Mouse (Mus musculus): Measurements from ENCODE around the gene Szrd1.

The Szrd1 gene

DNA sequence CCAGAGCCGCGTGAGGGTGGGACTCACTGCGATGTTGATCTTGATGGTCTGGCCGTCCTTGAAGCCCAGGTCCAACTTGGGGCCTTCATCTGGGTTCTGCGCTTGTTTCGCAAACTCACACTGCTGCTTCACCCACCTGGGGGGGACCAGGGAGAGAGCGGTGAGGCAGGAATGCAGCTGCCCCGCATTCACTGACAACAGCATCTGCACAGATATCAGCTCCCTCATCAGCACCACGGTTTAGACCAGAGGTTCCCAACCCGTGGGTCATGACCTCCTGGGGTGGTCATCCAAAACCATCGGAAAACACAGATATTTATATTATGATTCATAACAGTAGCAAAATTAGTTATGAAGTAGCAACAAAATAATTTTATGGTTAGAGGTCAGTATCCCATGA, 67.1 kb downstream of the Szrd1 start:
- CTCF ChIA-PET = no interaction called here

DNA sequence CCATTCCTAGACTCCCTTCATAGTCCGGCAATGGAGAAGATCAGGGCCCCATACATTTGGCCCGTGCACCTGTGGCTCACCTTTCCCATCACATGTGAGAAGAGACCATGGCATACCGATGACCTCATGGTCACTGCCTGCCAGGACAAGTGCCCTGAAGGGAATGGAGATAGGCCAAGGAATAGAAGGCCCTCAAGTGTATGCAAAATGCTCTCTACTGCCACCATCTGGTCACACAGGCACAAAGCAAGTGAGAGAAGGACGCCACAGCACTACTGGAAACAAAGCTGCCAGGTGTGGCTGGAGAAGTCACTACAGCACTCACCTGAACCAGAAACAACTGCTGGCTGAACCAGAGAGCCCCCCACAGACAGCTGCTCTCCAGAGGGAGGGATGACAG, 69.8 kb downstream of the Szrd1 start:
- CTCF ChIA-PET = no interaction called here

DNA sequence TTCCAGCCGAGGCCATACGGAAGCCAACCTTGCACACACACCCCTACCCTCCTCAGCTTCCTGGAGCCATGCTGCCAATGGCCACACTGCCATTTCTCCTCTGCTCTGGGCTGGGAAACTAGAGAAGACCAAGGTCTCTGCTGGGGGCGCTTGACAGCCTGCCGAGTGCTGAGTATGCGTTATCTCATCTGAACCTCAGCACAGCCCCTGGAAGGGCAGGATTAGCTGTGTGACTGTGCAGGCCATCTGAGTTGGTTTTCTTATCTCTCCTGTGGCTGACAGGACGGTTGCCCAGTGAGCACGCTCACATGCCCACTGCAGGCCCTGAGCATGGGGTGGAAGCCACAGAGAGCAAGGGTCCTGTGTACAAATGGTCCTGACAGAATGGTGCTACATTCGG, 70.9 kb downstream of the Szrd1 start:
- CTCF ChIA-PET = interaction anchor here (1.2 to 1.3 kb wide), 2 partner anchors 9 to 102 kb away, joined by 3 to 4 read pairs; no protein-coding TSS in a partner anchor

DNA sequence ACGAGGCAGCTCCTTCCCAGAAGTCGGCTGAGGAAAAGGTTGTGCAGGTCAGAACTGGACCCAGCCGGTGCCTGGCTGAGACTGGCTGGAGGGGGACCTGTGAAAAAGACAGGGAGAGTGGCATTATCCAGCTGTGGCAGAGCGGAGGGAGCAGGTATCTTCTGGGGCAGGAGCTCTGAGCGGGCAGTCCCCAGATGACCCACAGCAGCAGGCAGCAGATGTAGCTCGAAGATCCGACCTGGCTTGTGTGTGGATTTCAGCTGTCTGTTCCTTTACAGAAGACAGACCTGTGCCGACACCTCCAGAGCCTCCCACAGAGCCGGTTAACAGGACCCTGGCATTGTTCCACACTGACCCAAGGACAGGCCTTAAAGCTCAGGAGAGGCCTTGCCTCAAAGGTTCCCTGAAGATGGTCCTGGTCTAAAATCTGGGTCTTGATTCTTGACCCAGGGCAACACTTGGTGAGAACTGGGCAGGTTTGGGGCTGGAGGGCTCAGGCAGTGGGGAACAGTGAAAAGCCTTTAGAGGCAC, 72.0 kb downstream of the Szrd1 start:
- CTCF ChIA-PET = interaction anchor here (1.2 to 1.3 kb wide), 2 partner anchors 10 to 101 kb away, joined by 3 to 4 read pairs; no protein-coding TSS in a partner anchor

DNA sequence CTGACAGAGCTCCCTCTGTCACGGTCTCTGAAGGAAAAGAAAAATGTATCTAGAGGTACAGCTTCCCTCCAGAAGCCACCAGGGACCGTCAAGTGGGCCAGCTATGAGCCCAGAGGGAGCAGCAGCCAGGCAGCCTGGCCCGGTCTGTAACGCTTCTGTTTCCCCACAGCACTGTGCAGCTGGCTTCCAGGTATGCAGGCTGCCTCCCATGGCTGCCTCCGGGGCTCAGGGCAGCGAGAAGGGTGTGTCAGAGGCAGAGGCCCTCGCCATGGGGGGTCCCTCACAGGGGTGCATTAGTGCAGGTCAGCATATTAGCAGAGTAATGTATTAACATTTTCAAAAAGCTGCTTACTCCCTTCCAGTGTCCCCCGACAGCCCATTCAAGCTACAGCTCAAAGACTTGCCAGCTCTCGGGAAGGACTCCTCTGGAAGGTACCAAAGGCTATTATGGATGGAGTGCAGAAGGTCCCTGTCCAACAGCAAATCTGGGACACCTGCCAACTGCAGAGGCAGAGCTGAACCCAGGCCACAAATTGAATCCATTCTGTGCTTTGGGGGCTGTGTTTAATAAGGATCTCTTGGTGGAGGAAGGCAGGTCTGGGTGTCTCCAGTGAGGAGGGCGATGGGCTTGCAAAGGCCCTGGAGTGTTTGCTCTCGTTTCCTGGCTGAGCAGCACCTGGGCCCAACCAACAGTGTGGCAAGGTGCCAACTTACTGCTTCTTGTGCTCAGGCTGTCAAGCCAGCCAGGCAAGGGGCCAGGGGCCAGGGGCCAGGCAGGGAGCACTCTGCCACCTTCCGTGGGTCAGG, 72.7 kb downstream of the Szrd1 start:
- CTCF ChIA-PET = no interaction called here

DNA sequence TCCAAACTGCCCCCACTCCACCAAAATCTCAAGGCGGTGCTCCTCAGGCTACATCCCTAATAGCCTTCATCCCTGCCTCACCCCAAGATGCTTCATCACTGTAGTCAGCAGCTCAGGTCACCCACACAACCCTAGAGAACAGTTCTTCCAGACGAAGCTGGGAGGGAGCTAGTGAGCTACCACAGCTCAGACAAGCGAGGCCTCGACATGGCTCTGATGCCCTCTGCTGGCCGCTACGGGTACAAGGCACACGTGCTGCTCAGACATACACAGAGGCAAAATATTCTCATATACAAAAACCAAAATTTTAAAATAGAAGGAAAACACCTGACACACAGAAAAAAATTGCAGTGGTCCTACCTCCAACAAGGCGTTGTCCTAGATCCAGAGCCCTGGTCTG, 74.5 kb downstream of the Szrd1 start:
- CTCF ChIA-PET = no interaction called here

DNA sequence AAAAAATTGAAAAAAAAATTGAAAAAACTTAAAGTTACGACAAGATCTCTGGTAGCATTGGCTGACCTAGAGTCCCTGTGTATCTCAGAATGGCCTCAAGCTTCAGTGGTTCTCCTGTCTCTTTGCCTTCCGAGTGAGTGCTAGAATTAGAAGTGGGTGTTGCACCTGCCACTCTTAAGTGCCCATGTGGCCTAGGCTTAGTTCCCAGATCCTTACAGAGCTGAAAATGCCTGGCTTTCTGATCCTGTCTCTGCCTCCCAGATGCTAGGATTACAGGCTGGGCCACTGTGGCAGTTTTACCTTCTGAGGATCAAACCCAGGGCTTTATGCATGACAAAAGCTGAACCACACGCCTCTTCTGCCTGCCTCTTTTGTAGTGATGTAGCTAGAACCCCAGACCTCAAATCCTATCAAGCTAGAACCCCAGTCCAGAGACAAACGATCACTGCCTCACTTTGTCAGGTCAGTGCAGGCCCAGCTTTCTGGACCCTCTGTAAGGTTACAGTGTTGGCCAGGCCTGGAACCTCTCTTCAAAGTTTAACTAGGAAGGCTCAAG, 75.4 kb downstream of the Szrd1 start:
- CTCF ChIA-PET = interaction anchor here (1.0 kb wide), 1 partner anchor 19 kb away, joined by 3 read pairs; no protein-coding TSS in a partner anchor

Measured in spleen, embryonic (tissue).